Mouse (Mus musculus) forebrain, postnatal 0 days (tissue): ENCODE data around the gene Gm5142. TPM values are rescaled to one million over a fixed set of nuclear protein-coding genes. Genes with fewer than 3 reads are reported as not detected.

ENCODE experiments used
- ATAC-seq: fragments of 200-750 bp; cut with Nextera tagmentation; 2 replicates; pipeline ENCODE4 v1.8.0; 2017; ENCODE audit warnings: mild to moderate bottlenecking, moderate library complexity
- DNase-seq: peaks from one replicate; pipeline ENCODE4 v3.0.0-alpha.2; 2015
- H3K27ac ChIP-seq: fragments of 300-500 bp; sonication (generic); 2 replicates; pipeline ENCODE4 v1.5.1; 2014; ENCODE audit warnings: low read depth, mild to moderate bottlenecking, antibody characterized with exemption, low read length, moderate library complexity, mixed read lengths
- H3K27me3 ChIP-seq: fragments of 300-500 bp; sonication (generic); 2 replicates; pipeline ENCODE4 v1.6.1; 2014; ENCODE audit warnings: mild to moderate bottlenecking, low read length, mixed read lengths; ENCODE audit not compliant: insufficient read depth
- H3K36me3 ChIP-seq: fragments of 300-500 bp; sonication (generic); 2 replicates; pipeline ENCODE4 v1.6.1; 2014; ENCODE audit warnings: mild to moderate bottlenecking, moderate library complexity; ENCODE audit not compliant: insufficient read depth
- H3K4me1 ChIP-seq: fragments of 300-500 bp; sonication (generic); 2 replicates; pipeline ENCODE4 v1.6.1; 2014; ENCODE audit warnings: antibody characterized with exemption; ENCODE audit not compliant: insufficient read depth
- H3K4me2 ChIP-seq: fragments of 300-500 bp; sonication (generic); 2 replicates; pipeline ENCODE4 v1.6.1; 2014; ENCODE audit warnings: low read depth, mild to moderate bottlenecking, moderate library complexity
- H3K4me3 ChIP-seq: fragments of 300-500 bp; sonication (generic); 2 replicates; pipeline ENCODE4 v1.5.1; 2014; ENCODE audit warnings: low read depth, low read length, mixed read lengths
- H3K9ac ChIP-seq: fragments of 300-500 bp; sonication (generic); 2 replicates; pipeline ENCODE4 v1.6.1; 2014; ENCODE audit warnings: mild to moderate bottlenecking
- H3K9me3 ChIP-seq: fragments of 300-500 bp; sonication (generic); 2 replicates; pipeline ENCODE4 v1.6.1; 2016; ENCODE audit warnings: low read length
- CTCF ChIP-seq: sonication (generic); IDR thresholded peaks from 2 replicates; pipeline ENCODE4 v1.5.1; 2016; ENCODE audit warnings: antibody characterized with exemption, control low read depth, low read depth
- WGBS: fragments of 180-500 bp; shearing (Covaris S2); extraction: QIAGEN DNeasy Blood & Tissue Kit; methylation state at CpG from one replicate; pipeline ENCODE4 v1.1.7; 2014; 5-methylcytosine and 5-hydroxymethylcytosine counted together
- polyA plus RNA-seq: library from polyadenylated mRNA; unstranded; fragments of >200 nt; fragmentation: Nextera tagmentation; extraction: Ambion mirVana; gene quantifications from 2 replicates; pipeline ENCODE4 v1.2.1, GENCODE M21; 2015
- total RNA-seq: library from RNA; depleted of rRNA; stranded (reverse); fragments of >200 nt; gene quantifications from 2 replicates; pipeline ENCODE4 v1.2.3, GENCODE M21; 2014

Gm5142 gene
- total and polyA plus RNA-seq, 2 experiments from 2014 or later, result not detected

DNA sequence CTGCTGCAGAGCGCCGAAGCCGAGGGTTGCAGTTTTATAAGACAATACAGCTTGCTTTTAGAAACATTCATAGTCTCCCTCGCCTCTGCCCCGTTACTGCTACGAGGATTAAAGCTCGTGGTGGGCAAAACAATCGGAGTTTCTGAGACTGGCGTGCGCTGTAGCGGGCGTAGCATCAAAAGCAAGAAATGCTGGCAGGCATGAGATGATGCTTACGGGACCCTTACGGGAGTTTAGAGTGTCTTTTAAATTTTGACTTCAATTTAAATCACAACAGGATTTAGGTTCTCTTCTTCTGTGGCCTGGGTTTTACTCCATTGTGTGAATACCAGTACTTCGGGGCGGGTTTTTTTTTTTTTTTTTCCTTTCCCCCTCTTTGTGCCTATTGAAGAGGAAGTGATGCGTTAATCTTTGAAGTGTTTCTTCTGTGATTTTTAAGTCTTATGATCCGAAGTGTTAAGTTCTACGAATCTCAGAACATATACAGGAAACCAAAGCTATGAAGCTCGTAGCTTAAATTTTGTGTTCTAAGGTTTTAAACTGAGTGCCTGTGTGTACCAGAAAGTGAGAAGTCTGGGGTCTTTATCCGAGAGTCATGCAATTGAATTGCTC, 23.2 kb upstream of the Gm5142 start:
- no peaks in the 10 kb centered on the region for H3K9me3 ChIP-seq
- ATAC-seq (no peak; the same call in 1 of the 2 replicates), DNase-seq (peak; percentile 43)
- peak overlapping the region; percentile 93 for H3K4me3 ChIP-seq
- under 1% methylated on average over 21 of the region's 21 CpGs for WGBS
- TF ChIP-seq CTCF, result no peak
- peaks cover 27% of the 10 kb centered on the region; the same call in 1 of the 2 replicates for H3K4me1 ChIP-seq
- peak overlapping the region; percentile 96 for H3K27ac ChIP-seq
- H3K36me3 ChIP-seq, result no peaks in the 10 kb centered on the region
- no peaks in the 10 kb centered on the region for H3K27me3 ChIP-seq
- peak overlapping the region; percentile 93 for H3K4me2 ChIP-seq
- peak overlapping the region; percentile 97 for H3K9ac ChIP-seq

DNA sequence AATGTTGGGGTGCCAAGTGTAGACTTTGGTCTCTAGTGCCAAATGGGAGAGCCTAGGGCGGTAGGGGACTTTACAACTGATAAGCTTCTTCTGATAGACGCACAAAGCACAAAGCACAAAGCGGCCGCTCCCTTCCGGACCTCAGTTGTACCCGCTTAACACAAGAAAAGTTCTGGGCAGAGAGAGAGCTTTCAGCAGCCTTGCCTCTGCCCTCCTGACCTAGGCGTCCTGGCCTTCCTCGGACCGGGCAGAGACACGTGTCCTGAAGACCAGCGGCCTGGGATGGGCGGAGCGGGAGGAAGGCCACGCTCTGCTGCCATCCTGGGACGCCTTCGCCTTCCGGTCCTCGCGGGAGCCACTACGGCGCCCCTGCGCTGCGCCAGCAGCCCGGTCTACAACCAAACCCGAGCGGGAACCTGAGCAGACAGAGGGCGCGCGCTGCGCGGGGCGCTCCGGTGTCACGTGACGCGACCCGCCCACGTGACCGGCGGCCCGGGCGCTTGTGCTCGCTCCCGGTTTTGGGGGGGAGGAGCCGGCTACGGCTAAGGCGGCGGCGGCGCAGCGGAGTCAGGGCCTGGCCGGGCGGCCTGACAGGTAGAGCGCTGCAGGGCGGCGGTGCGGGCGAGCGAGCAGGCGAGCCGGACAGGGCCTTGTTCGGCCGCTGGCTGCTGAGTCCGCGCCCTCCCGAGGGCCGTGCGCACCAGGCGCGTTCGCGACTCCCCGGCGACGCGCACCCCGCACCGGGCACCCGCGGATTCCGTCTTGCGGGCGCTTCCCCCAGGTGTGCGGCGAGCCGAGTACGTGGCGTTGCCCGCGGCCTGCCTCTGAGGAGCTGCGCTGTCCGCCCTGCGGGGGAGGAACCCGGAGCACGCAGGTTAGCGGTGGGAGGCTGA, 22.4 kb upstream of the Gm5142 start, which contains the start of gene Rcbtb1:
Rcbtb1 (plus strand) TSS at position 499 of the 893 bp plus-strand sequence.
- Histone ChIP-seq H3K9me3 (no peaks in the 10 kb centered on the region), H3K9ac (peak within 1 kb of the TSS; percentile 97), H3K27me3 (no peaks in the 10 kb centered on the region), H3K4me2 (peak within 1 kb of the TSS; percentile 93), H3K4me1 (peaks cover 27% of the 10 kb centered on the region; the same call in 1 of the 2 replicates), H3K4me3 (peak within 1 kb of the TSS; percentile 93), H3K36me3 (no peaks in the 10 kb centered on the region), H3K27ac (peak within 1 kb of the TSS; percentile 96)
- peak; percentile 72 for TF ChIP-seq CTCF
- DNase-seq (peak; percentile 96), ATAC-seq (peak; percentile 95)
- 3% methylated on average over 89 of the region's 96 CpGs for WGBS

DNA sequence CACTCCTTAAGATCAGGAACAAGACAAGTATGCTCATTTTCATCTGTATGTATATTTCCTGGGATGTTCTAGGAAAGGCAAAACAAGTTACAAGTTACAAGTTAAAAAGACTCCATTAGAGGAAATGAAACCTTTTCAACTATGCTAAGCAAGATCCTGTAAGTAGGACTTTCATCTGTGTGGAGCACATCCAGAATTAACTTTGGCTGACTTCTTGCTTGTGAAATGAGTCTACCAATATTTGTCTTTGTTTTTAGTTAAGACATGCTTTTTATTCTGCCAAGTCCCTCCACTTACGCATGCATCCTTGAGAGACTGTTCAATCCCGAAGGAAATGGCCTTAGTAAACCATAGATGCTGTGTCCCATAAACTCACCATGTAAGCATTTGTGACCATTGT, 7.6 kb upstream of the Gm5142 start:
- no peaks in the 10 kb centered on the region for H3K4me1 ChIP-seq
- WGBS, result 89% methylated on average over 2 of the region's 2 CpGs

DNA sequence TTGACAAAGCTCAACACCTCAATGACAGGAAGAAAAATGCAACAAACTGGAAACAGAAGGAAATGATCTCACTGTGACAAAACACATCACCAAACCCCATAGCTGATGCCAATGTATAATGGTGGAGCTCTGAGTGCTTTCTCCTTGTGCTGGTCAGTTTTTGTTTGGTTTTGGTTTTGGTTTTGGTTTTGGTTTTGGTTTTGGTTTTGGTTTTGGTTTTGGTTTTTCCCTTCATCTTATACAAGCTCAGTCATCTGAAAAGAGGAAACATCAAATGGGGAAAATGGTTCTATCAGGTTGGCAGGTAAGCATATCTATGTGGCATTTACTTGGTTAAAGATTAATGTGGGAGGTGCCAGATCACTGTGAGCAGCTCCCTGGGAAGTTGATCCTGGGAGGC, 7.0 kb upstream of the Gm5142 start:
- no peak overlapping the region for H3K4me3 ChIP-seq
- no peaks in the 10 kb centered on the region for H3K4me1 ChIP-seq
- ATAC-seq (no peak), DNase-seq (no peak)
- TF ChIP-seq CTCF, result no peak
- H3K9me3 ChIP-seq, result no peaks in the 10 kb centered on the region
- H3K36me3 ChIP-seq, result no peaks in the 10 kb centered on the region
- H3K9ac ChIP-seq, result no peak overlapping the region
- no peaks in the 10 kb centered on the region for H3K27me3 ChIP-seq
- no peak overlapping the region for H3K4me2 ChIP-seq
- no peak overlapping the region for H3K27ac ChIP-seq

More for the DNA sequence above, 7.6 kb upstream of the Gm5142 start:
- Histone ChIP-seq H3K9me3 (no peaks in the 10 kb centered on the region), H3K4me3 (no peak overlapping the region), H3K27me3 (no peaks in the 10 kb centered on the region), H3K4me2 (no peak overlapping the region), H3K36me3 (no peaks in the 10 kb centered on the region), H3K9ac (no peak overlapping the region), H3K27ac (no peak overlapping the region)
- DNase-seq, result no peak
- no peak for ATAC-seq
- no peak for TF ChIP-seq CTCF

DNA sequence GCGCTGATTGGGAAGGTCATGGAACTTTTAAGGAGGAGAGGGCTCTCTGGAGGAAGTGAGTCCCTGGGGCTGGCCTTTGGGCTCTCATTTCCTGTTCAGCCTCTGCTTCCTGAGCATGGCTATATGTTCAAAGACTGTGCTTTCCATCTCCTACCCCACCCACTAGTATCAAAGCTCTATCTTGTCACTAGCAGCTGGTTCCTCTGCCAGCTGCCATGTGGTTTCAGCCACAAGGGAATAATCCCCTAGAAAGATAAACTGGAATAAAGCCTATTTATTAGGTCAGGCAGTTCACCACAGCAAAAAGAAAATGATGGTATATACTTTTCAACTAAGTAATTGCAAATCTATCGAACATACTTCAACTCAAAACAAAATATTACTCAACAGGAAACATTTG, 4.2 kb upstream of the Gm5142 start:
- Histone ChIP-seq H3K9me3 (no peaks in the 10 kb centered on the region), H3K27me3 (no peaks in the 10 kb centered on the region), H3K27ac (no peak overlapping the region), H3K4me1 (no peaks in the 10 kb centered on the region), H3K4me3 (no peak overlapping the region), H3K36me3 (no peaks in the 10 kb centered on the region), H3K4me2 (no peak overlapping the region), H3K9ac (no peak overlapping the region)
- DNase-seq, result no peak
- no peak for TF ChIP-seq CTCF
- ATAC-seq, result no peak
- WGBS, result 88% methylated on average over 2 of the region's 2 CpGs

DNA sequence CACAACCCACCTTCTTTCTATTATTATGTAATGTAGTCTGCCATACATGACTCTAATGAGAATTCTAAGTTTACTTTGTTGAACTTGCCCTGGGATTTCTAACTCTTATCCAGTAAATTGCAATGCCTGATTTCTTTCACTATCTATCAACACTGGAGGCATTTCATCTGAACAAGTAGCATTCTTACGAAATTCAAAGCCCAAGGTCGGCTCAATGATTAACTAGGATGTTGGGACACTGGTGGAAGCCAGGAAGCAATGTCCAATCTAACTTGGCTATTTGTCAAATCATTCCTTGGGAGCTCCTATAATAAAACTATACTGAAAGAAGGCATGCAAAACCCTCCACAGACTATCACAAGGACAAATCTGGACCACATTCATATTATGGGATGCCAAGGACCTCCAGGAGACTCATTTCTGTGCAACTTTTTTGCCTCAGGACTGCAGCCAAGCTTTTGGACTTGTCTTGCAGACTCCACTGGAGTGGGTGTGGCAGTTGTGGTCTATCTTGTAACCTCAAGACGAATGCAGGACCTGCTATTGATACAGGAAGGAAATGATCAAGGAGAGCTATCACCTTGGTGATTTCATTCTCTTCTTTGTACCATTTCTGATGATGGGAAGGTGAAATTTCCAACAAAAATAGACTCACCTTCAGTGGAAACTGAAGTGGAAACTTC, 21.4 kb downstream of the Gm5142 start:
- Histone ChIP-seq H3K36me3 (no peaks in the 10 kb centered on the region), H3K27ac (no peak overlapping the region), H3K4me2 (no peak overlapping the region), H3K27me3 (no peaks in the 10 kb centered on the region), H3K4me3 (no peak overlapping the region), H3K4me1 (no peaks in the 10 kb centered on the region), H3K9ac (no peak overlapping the region), H3K9me3 (no peaks in the 10 kb centered on the region)
- ATAC-seq, result no peak
- DNase-seq, result no peak
- TF ChIP-seq CTCF, result no peak
- 80% methylated on average over 3 of the region's 3 CpGs for WGBS
